Mouse (Mus musculus) left cerebral cortex, adult 18-20 months (tissue): ENCODE measurements around the gene Tob2. TPM values are rescaled to one million over a fixed set of nuclear protein-coding genes. Genes with fewer than 3 reads are reported as not detected.

ENCODE experiments used
- DNase-seq, 2 experiments: peaks; one replicate each; pipeline ENCODE4 v3.0.0; 2021 to 2022; ENCODE audit warnings: low spot score in 2 of 2, mixed read lengths in 1 of 2
- total RNA-seq, 2 experiments: library from RNA; stranded (reverse); gene quantifications; 2 replicates each; pipeline ENCODE4 v1.2.3; 2021

Gene Tob2
- total RNA-seq, 2 experiments from 2014 or later = 33.6 to 36.7 TPM

DNA sequence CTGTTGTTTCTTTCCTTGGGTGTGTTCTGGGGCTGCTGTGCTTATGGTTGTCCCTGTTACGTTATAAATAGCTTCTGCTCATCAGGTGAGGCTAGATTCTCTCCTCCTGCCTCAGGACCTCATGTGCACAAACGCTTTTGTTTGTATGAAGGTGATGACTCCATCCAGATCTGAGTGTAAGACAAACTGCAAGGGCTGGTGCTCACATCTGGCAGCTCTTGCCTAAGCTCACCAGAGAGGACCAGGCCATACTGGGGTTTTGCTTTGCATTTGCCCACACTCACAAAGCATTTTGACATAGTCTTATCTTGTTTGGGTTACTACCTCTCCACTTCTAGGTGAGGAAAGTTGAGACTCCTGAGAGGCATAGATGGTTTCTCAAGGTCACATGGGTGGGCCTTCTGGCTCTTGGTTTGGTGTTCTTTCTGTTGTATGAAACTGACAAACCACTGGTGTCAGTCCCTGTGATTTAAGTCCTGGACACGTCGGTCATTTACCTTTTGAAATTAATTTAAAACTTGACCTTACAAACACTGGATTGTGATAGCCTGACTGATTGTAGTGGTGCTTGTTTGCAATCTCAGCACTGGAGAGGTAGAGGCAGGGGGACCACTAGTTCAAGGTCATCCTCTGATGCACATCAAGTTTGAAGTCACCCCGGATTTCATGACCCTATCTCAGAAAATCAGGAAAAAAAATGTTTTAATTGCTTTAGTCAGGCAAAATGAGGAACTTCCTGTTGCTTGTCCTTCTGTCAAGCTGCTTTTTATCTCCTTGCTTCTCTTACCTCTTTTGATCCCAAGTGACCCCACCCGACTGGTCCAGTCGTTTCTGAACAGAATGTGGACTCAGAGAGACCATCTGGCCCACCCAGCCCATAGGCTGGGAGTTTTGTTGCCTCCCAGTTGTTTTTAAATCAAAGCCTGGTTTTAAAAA lies 45.6 kb downstream of the Tob2 start:
- DNase-seq = no peak

DNA sequence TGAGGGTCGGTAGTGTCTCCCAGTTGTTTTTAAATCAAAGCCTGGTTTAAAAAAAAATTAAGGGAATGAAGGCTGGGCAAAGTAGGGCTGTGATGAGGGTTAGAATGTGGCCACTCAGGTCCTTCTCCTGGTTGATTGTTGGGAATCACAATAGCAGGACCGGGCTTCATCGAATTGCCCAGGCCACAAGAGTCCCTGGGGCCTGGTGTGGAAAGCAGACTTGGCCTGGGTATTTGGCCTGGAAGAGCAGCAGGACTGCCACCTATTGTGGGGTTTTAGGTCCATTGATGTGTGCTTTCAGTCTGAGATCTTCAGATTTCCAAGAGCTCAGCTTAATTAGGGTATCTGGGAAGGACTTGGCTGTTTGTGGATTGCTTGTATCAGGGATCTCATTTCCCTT lies 46.3 kb downstream of the Tob2 start:
- no peak for DNase-seq

DNA sequence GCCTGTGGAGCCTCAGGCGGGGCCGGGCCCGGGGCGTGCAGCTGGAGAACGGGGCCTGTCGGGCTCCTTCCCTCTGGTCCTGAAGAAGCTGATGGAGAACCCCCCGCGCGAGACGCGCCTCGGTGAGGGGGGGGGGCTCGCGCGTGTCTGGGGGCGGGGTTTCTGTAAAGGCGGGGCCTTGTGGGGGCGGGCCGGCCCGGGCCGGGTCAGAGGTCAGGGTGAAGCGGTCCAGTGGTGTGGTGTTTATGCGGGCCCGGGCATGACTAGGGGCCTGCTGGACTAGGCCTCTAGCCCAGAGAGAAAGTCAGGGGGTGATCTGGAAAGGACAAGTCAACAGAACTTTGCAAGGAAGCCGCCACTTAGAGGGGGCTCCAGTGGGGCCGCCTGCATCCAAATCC lies 47.0 kb downstream of the Tob2 start:
- peak in 1 of 2 experiments; percentile 42 for DNase-seq

DNA sequence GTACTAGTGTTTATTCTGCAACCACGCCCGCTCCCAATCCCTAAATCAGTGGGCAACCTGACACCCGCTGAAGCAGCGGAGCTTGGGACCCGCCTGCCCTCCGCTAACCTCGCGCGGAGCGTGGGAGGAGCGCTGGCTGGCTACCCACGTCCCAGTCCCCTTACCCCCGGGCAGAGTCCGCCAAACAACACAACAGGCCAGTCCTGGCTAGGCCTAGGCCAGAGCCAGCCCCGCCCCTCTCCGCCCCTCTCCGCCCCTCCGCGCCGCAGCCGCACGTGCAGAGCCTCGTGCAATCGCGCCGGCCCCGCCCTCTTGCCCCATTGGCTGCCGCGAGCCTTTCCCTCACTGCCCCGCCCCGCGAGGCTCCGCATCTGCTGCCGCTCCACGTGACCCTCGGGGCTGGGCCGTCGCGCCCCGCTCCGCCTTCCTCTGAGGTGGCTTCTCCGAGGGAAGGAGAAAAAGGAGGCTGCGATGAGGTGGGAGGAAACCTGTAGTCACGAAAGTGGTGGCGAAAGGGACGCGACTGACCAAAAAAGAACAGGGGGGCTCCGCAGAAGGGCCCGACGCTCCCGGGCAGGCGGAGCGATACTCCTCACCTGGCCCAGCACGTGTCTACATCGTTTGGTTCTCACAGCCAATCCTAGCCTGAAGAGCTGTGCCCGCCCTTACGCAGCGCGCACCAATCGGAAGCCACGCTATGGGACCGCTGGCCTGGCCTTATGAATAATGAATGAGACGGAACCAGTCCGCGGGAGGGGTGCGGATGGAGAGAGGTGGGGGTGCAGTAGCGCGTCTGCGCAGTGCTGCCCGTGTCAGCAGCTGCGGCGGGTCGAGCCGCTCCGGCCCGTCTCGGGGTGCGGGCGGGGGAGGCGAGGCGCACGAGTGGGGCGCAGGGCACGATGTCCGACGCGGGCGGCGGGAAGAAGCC lies 47.7 kb downstream of the Tob2 start:
- peak; percentile 93 to 97 for DNase-seq

DNA sequence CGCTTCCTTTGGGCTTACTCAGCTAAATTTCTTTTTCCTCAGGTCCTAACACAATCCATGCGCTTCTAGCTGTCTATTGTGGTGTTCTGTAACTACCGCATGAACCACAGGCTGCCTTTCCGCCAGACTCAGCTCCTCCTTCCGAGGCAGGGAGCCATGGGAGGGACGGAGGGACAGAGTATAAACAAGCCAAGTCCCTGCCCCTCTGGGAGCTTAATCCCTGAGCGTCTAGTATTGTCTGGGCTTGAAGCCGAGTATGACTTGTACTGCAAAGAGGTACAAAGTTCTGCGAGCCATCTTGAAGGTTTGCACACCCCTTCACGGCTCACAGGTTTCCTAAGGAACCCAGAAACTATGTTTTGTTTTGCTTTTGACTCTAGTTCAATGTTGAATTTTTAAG lies 48.4 kb downstream of the Tob2 start:
- DNase-seq = peak; percentile 63 to 70

DNA sequence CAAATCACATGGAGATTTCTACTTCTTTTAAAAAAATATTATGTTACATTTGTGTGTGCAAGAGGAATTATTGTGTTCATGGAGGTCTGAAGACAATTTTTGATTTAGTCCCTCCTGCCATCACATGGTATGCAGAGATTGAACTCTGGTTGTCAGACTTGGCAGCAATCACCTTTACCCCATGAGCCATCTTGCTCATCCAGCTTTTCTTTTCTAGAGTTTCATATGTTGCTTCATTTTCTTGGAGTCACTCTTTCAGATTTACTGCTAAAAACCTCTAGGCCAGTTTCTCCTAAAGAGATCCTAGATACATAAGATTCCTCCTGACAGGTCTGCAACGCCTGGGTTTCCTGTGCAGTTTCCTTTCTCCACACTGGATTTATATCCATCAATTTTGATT lies 49.0 kb downstream of the Tob2 start:
- no peak for DNase-seq

DNA sequence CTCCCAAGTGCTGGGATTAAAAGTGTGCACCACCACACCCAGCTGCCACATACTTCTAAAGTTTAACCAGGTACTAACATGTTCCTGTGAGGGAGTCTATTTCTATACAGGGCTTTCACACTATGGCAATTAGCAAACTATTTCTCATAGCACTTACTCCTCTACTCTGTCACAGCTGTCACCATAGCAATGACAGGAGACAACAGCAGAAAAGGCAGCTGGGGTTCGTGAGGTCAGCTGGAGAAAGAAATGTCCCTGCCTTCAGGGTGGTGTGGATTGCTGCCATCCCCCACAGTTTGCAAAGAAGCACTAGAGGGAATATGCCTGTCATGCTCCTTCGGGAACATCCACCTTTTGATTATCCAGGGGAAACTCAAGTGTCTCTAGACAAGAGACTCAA lies 49.8 kb downstream of the Tob2 start:
- no peak for DNase-seq

DNA sequence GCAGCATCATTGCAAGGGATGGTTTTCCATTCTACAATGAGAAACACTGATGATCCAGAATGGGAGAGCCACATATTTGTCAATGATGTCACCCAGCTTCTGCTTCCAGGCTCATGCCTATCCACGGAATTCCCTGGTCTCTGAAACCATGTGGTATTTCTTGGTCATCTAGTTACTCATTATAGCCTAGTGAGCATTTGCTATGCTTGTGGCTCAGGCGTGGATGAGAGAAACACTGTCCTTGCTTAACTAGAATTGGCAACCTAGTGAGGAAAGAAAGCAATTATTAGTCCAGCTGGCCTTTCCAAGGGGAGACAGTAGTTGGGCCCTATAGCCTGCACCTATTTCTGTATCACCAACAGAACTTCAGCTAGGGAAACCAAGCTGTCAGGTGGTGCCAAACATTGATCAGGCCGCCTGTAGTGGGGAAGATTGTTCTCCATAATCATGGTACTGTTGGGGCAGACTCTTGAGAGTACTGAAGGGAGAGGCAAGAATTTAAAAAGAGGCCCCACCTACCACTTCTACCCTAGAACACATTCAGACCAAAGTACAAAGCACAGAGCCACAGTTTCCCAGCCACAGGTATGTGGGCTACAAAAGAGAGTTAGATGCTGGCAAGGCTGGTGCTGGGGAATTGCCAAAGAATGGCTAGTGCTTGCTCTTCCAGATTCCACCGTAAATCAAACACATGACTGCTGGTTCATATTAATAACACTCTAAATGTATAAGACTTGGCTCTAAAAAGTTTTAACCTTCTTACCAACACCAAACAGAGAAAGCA lies 51.8 kb downstream of the Tob2 start:
- DNase-seq = no peak

DNA sequence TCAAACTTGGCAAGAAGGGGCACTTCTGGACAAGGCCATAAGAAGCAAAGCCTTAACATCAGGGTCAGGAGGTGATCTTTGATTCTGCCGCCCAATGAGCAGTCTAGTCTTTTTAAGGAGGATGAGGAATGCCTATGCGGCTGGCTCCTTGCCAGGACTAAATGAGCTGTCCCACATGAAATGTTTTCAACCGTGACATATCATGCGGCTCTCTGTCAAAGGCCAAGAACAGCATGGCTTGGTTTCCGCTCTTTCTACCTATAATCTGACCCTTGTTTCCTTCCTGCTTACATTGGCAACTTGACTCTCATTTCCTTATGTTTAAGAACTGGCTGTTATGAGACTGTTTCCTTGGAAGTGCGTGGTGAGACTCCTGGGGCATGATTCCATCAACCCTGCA lies 53.0 kb downstream of the Tob2 start:
- no peak for DNase-seq

DNA sequence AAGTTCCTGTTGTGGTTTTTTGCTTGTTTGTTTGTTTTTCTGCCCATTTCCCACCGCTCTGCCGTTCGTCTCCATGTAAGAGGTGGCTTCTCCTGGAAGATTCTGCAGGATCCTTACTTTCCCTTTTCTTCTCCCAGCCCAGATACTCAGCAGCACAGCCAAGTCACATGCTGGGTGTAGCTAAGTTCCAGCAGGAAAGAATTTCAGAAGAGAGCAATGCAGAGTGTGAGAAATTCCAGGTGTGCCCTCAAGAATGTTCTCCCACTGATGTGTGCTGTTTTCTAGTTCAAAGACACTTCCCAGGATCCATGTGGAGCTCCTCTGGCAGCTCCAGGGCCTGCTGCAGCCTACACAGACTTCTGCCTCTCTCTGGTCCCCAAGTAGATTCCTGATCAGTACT lies 53.7 kb downstream of the Tob2 start:
- DNase-seq = no peak

DNA sequence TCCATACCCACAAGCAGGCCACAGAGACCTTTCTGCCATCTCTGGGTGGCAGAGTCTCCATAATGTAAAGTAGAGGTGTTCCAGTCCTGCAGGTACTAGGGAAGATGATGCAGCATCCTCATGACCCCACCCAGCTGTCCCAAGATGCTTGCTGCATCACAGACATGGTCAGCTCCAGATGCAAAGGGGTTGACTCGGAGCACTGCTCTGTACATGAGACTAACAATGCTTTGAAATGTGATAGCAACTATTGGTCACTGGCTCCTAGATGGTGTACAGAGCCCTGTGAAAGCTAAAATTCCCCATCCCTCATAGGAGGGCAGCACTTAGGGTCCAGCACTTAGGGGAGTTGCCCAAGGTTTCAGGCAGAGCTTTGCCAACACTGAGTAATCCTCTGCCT lies 54.4 kb downstream of the Tob2 start:
- no peak for DNase-seq

DNA sequence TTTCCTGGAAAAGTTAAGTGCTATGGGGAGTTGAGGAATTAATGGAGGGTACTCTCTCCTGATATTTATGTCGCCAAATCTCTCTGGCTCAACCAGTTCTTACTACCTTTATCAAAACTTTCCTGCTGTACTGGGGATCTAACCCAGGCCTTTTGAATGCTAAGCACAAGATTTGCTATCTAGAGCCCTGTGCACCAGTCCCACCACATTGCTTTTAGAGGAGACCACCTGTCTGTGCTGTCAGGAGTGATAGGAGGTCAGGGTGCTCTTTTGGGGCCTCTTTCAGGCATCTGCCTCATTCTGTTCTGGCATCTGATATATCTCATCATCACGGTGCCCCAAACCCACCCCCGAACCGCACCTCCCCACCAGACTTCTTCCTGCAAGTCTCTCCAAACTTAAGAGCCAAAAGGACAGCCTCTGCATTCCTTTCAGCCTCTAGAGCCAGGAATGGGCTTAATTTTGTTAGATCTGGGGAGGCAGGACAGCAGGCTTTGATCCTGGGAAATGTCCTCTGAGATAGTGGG lies 55.1 kb downstream of the Tob2 start:
- DNase-seq = no peak

DNA sequence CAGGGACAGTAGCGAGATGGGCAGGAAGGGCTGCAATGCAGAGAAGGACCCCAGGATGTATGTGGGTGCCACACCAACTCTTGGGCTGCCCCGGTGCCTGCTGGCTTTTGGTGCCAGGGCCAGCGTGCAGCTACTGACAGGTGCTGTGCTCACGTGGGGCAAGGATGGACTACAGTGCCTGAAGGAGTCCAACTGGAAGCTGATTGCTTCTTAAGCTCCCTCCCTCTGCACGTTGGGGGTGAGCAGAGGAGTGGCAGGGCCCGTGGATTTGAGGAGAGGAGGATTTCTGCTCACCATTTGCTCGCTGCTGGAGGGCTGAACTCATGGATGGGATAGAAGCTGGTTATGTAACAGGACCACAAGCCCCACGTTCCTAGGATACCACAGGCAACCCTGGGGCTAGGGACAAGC lies 55.6 kb downstream of the Tob2 start:
- DNase-seq = peak; percentile 50 to 68

DNA sequence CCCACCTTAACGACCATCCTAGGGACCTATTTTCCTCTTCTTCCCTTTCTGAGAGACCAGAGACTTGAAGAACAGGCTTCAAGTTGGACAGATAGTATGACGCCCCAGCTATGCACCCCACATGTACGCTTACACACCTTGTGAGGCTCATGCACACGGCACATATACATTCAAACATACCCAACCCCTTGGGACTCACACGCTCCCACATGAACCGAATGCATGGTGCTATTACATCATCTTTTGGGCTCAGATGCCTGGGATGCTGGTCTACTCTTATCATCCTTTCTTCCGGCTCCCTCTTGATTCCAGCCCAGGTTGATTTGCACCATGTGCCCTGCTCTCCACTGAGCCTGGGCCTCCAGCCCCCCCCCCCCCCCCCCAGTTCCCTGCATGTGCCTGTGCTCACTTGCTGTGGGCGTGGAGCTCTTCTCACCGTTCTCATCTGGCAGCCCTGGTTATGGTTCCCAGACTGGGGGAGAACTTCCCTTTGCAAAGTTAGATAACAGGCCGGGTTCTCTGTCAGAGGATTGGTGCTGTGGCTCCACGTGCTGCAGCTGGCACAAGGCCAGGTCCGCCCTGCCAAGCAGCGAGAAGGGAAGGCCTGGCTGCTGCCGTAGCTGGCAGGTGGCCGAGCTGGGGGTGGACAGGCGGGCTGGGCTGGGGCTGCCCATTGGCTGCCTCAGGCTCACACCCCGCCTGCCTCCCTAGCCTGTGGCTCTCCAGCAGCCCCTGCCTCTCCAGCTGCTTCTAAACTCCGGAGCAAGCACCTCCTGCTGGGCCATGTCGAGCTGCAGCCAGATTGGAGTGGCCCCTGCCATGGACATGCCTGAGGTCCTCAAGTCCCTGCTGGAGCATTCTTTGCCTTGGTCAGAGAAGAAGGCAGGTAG lies 56.4 kb downstream of the Tob2 start, which contains the start of gene Tef:
Gene Tef, plus strand, starts transcription at position 421 of the 890 bp plus-strand sequence.
- peak; percentile 100 for DNase-seq

DNA sequence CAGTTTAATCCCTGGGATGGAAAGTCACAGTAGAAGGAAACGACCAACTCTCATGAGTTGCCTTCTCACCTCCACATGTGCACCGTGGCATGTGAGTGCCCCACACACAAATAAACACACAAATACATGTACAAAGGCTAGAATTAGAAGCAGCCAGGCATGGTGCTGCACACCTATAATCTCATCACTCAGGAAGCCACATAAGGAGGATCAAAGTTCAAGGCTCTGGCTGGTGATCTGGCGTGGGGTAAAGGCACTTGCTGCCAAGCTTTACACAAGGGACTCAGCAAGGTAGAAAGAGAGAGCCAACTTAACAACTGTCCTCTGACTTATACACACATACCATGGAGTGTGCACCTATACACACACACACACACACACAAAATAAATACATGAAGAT lies 58.2 kb downstream of the Tob2 start:
- no peak for DNase-seq

DNA sequence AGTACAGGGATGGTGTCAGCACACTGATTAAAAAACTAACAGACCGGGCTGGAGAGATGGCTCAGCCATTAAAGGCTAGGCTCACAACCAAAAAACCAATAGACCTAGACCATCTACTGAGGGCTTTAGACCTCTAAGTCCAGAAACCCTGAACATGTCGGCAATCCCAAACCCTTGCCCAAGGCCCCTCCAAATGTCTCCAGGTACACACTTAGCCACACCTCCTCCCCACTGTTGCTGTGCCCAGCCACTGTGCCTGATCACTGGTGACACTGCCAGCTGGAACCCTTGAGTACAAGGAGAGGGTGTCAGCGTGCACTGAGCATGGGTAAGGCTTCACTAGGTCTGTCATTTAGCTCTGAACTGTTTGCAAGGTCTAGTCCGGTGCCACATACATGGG lies 60.2 kb downstream of the Tob2 start:
- no peak for DNase-seq
